Mouse (Mus musculus) c-Kit-negative CD71-positive TER-119-positive erythroid progenitor cells, embryonic 14.5 days (primary cell): ENCODE measurements around the gene Trpm2.

Experiments used
- DNase-seq: peaks from one replicate; pipeline ENCODE4 v3.0.0-alpha.2; 2013; ENCODE audit warnings: low read depth, low spot score

Trpm2 gene

DNA sequence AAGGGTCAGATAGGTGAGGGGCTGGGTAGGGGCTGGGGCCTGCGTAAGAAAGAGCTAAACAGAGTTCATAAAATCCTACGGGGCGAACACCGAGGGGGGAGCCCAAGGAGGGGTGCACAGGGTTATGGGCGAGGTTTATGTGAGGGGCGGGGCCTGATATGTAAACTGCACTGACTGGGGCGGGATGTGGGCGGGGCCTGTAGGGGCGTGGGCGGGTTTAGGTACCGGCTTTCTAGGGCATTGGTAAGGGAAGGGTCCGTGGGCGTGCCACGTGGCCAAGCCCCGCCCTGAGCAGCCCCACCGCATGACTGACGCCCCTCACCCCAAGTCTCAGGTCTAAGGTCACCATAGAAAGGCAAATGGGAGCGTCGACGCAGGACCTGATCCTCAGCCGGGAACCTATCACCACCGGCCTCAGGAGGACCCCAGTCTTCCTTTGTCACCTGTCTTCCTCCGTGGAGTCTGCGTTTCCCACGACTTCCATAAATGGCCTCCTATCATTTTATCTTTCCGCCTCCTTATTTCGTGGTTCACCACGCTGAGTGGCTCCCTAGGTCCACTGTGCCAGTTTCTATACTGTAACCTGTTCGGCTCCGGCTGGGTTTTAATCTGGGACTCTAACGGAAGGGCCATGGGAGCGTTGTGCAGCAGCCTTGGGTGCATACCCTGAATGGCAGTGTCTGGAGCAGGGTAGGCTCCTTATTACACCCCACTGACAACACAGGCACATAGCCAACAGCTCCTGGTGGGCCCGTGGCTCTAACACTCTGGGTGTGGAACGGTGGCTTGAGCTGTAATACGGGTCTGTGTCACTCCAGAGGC is 67.3 kb downstream of the Trpm2 start:
- DNase-seq, result no peak

DNA sequence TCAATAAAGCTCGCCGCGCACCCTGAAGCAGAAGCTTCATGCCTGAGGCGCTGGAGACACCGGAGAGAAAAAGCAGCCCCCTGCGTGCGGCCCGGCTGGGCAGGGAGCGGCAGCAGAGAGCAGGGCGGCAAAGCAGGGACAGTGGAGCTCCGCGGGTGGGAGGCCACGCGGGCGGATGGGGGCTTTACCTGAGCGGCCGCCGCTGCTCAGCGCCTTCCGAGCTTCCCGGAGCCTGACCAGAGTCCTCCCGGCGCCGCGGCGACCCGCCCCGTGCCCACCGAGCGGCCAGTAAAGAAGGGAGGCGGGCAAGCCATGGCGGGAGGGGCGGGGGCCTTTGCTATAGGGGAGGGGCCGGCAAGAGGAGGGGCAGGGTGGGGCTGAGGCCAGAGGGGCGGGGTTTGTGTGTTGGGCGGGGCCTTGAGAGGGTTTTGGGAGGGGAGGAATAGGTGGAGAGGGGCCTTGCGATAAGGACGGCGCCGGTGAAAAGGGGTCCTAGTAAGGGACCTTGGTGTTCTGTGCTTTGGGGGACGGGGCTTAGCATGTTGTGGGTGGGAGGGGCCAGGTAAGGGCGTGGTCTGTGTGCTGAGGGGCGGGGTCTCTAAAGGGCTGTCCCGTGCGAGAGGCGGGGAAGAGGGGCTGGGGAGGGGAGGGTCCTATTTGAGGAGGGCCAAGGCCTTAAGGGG is 68.0 kb downstream of the Trpm2 start, which contains the start of gene Lrrc3:
Gene Lrrc3, minus strand, starts transcription at position 326 of the 683 bp plus-strand sequence.
- DNase-seq, result no peak

DNA sequence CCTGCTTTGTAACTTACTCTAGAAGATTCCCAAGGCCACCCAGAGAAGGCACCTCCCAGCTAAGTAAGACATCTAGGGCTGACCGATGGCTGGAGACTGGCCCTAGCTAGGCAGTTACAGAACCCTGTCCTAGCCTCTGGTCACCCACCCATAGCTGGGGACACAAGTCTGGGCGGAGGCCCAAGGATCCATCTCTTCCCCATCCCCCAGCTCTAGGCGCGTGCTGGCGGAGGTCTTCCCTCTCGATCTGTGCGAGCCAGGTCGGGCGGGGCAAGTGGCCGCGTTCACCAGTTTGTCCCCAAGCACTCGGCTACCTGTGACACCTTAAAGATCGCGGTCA is 68.5 kb downstream of the Trpm2 start:
- DNase-seq, result no peak

DNA sequence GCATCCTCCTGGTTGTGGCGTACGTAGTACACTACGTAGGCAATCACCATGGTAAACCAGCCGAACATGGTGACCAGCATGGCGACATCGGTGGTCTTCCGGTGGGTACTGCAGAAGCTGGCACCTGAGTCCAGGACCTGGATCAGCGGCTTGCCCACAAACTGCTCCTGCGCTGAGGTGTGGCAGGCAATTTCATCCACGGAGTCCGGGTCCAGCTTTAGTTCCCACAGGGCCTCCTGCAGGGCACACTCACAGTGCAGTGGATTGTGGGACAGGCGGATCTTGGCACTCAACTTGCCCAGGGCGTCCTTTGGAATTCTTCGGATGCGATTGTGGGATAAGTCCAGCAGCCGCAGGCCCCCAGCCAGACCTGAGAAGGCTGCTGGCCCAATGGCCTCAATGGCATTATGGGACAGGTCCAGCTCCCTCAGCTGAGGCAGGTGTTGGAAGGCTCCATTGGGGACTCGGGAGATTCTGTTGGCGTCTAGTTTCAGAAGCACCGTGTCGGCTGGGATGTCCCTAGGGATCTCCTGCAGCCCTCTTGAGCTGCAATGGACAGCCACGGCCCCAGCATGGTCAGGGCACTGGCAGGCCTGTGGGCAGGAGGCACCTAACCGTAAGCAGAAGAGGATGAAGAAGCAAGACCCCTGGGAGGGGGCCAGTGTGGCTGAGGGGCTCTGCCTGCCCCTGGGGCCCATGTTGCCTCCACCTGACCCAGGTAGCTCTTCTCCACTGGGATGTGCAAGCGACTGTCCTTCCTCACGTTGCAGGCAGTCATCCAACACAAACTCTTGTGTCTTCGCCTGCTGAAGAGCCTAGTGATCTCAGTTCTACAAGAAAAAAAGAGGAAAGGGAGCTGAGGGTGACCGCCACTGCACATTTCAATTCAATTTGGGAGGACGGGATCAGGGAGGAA is 69.2 kb downstream of the Trpm2 start:
- DNase-seq, result no peak

DNA sequence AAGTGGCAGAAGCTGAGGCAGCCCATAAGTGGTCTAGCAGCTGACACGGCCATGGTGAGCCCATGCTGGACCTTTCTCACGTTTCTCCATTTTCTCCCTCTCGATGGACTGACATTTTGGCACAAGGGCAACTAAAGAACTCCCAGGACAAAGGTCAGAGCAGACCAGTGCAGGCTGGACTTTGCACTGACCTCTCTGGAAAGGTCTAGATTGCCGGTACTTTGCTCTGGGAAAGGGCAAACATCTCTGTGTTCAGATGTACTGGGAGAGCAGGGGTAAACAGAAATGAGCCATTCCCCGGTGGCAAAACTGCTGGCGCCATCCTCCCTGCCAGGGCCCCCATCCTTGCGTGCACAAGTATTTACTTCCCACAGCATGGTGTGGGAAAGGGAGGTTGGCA is 70.2 kb downstream of the Trpm2 start:
- no peak for DNase-seq

DNA sequence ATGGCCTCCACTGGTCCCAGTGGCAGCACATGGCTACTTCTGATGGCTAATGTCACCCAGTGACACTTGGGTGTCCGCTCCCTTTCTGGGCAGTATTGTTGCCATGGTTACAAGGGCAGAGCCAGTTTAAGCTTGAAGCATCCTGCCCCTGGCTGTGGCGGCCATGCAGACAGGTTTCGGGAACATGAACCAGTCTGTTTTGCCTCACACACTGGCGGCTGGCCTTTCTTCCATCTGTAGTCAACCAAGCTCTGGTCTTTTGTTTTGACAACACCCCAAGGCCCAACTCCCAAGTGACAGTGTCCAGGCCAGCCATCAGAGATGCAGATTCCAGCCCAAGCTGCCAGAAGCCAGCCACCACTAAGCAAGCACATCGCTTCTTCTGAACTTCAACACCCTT is 74.8 kb downstream of the Trpm2 start:
- DNase-seq, result no peak

DNA sequence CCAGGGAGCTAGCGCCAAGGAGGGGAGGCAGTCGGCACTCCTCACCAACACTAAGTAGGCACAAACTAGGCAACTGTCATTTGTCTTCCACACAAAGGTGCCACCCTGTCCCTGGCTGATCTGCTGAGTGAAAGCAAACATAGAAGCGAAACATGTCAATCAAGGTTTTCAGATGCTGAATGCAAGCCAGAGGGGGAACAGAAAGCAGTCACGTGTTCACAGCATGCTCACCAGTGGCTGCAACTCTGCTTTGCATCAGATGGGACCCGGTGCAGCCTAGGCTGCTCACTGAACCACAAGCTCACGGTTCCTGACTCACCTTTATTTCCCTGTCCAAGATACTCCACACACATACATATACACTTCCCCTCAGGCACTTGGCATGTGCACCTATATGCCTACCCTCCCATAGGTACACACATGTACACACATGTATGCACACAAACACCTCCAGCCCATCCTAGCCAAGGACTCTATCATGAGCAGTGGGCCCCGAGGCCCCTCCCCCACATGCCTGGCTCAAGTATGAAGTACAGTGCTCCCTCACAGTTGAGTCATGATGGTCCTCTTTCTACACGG is 79.3 kb downstream of the Trpm2 start:
- DNase-seq, result no peak

DNA sequence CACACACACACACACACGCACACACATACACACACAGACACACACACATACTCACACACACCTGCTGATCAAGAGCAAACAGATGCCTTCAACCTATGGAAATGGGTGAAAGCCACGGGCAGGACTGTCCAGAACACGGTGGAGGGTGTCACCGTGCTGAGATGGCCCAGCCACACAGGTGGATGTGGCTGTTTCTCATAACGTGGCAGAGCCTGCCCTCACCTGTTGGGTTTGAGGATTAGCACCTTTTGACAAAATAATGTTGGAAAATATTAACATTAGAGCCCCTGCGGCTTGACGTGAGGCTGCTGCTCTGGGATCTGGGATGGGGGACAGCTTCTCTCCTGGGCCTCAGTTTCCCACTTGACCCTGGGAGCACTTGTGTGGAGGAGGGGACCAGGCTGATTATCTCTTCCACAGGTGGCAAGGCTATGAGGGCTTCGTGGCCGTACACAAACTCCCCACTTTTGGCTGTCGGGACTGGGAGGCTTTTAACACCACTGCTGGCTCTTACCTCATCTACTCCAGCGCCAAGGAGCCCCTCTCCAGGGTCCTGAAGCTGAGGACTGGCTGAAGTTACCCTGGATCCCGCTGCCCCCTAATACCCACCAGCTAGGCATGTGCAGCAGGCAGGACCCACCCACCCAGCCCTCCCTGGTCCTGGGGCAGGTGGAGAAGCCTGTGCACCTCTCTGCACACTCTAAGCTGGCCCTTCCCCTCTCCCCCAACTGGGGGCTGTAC is 84.2 kb downstream of the Trpm2 start:
- DNase-seq, result no peak

DNA sequence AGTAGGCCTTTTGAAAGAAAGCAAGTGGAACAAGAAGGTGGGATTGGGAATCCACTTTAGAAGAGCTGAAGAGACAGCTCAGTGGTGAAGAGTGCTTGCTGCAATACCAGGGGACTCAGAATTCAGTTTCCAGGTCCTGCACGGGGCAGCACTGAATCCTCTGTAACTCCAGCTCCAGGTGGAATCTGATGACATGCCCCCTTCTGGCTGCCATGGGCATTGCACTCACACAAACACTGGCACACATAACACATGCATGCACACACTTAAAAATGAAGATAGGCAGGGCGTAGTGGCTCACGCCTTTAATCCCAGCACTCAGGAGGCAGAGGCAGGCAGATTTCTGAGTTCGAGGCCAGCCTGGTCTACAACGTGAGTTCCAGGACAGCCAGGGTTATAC is 87.8 kb downstream of the Trpm2 start:
- DNase-seq, result no peak

DNA sequence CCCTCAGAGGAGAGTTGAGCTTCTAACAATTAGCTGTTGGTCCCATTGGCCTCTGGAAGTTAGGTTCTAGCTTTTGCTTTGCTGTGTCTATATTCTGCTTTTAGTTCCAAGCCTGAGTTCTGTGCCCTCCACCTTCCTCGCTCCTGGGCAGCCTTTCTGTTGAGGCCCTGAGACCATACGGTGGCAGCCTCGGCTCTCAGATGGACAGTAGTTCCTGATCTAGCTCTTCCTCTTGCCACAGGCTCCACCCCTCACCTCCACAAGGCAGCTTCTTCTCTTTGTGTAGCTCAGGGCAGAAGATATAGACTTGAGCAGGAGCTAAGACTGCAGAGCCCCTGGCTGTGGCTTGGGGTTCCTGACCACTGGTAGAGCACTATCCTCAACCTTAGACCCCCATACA is 90.1 kb downstream of the Trpm2 start:
- no peak for DNase-seq

DNA sequence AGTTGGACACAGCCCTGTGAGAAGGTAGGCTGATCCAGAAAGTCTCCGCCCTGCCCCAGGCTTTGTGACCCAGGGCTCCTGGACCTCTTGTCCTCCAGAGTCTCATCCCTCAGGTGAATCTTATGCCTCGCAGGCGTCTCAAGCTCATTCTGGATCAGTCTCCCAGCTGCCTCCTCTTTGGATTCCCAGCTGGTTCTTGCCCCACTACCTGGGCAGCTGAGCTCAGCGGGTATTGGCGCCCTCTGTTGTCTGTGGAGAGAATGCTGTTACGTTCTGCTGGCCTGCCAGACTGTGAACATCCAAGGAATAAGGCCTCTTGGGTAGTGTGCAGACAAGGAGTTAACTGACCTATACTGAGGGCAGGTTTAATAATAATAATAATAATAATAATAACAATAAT is 91.4 kb downstream of the Trpm2 start:
- DNase-seq, result no peak

DNA sequence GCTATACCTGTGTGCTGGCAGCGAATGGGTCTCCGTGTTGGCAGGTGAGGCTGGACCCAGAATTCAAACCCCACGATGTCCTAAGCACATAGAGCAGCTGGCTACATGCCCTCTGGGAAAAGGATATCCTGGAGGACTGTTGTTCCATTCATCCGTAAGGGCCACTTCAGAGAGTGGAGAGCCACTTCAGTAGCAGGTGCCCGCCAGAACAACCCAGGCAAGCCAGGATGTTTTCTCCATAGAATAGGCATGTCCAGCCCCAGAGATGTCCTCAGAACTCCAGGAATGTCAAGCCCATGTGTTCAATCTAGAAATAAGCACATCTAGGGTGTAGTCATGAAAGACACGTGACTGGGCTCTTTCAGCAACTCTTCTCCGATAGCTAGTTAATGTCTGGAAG is 100.7 kb downstream of the Trpm2 start:
- DNase-seq, result no peak

DNA sequence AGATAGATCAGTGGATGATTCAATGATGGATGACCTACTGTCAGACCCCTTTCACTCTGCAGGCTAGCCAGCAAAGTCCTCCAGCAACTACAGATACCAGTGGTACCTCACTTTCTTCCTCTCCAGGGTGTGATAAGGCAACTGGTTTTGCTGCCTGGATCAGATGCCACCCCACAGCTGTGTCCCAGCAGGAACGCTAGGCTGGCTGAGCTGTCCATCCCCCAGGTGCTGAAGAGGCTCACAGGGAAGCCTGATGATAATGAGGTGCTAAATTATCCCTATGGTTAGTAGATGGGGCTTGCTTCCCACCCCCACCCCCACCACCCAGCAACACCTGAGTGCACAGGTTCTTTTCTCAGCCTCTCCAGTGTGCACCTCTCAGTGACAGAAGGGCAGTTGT is 102.8 kb downstream of the Trpm2 start:
- DNase-seq, result no peak

DNA sequence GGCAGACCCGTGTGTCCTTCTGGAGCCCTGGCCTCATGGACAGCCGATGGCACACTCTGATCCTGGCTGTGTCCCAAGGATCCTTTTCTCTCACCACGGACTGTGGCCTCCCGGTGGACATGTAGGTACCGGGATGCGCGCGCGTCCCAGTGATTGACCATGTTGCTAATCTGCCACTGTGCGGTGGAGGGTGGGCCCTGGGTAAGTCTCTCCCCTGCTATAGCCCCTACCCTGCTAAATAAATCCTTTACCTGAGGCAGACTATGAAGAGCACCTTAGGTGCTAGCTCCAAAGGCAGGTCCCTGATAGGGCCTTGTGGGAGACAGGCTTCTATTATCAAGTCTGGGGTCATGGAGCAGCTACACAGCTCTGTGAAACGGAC is 105.6 kb downstream of the Trpm2 start:
- DNase-seq, result no peak

DNA sequence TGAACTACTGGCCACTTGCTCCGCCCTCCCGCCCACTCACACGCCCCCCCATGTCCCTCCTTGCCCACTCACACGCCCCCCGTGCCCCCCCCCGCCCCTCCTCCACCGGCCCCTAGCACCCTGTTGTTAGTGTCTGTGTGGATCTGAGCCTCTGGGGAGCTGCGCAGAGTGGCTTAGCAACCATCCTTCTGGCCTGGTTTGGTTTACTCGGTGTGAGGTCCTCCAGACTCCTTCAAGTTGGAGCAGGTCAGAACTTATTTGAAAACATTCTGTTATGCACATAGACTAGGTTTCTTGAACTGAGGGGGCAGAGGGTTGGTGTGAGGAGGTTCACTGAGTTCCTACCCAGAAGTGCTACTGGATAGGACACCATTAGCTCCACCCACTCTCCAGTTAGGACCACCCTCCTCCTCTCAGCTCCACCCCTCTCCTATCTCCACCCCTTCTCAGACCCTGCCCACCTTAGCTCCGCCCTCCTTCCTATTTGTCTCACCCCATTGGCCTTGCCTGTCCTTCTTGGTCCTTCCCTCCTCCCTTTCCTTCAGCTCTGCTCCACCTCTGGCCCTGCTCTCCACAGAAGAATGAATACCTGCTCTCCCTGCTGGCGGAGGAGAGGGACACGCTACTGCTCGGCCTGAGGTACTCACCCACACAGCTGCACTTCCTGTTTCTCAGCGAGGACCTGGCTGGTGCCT is 106.1 kb downstream of the Trpm2 start:
- no peak for DNase-seq

DNA sequence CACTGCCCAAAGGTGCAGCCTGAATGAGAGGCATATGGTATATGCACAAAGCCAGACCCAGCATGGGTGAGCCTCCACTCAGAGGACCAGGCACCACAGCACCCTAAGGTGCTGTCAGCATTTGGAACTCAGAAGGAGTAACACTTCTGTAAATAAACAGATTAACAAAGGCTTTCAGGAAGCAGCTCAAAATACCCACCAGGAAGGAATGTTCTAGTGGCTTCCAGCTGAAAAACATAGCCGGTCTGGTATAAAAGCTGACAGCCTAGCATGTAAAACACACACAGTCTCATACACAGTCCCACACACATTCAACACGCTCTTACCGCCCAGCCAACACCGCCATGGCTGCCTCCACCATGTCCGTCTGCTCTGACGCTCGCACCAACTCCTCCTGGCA is 108.7 kb downstream of the Trpm2 start, which contains the start of gene Gm3285:
Gene Gm3285, plus strand, starts transcription at position 301 of the 400 bp plus-strand sequence.
- no peak for DNase-seq
